Mouse (Mus musculus): ENCODE data around the gene Filip1l.

DNA sequence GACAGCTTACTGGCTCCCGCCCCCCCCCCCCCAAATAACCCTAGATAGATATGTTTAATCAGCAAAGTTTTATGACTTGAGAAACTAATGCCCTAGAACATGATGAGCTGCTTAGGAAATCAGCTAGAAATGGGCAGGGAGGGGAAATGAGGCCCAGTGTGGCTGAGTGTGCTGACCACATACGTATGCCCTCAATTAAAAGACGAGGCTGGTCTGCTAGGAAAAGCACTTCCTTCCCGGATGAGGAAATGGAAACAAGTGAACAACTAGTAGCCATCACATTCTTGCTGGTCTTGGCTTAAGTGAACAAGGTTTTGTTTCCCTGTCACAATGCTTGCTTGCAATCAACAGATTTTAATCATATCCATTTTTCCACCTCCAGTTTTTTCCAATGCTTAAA, 177.7 kb downstream of the Filip1l start:
- TF ChIP-seq CTCF (IDR thresholded peaks at IDR 0.05; ENCODE audit: low read depth) = no peak
- no peak for TF ChIP-seq EP300 (optimal IDR thresholded peaks at IDR 0.05)
